Mouse (Mus musculus) CD8-positive naive resting alpha-beta T cell, adult 57 days (primary cell): ENCODE results near the gene Zbtb2. TPM values are rescaled to one million over a fixed set of nuclear protein-coding genes. Genes with fewer than 3 reads are reported as not detected.

Source experiments
- total RNA-seq: library from RNA; stranded (reverse); gene quantifications from one replicate; pipeline ENCODE4 v1.2.4, GENCODE M21; 2023

Gene Zbtb2
- 28.0 TPM for total RNA-seq

DNA sequence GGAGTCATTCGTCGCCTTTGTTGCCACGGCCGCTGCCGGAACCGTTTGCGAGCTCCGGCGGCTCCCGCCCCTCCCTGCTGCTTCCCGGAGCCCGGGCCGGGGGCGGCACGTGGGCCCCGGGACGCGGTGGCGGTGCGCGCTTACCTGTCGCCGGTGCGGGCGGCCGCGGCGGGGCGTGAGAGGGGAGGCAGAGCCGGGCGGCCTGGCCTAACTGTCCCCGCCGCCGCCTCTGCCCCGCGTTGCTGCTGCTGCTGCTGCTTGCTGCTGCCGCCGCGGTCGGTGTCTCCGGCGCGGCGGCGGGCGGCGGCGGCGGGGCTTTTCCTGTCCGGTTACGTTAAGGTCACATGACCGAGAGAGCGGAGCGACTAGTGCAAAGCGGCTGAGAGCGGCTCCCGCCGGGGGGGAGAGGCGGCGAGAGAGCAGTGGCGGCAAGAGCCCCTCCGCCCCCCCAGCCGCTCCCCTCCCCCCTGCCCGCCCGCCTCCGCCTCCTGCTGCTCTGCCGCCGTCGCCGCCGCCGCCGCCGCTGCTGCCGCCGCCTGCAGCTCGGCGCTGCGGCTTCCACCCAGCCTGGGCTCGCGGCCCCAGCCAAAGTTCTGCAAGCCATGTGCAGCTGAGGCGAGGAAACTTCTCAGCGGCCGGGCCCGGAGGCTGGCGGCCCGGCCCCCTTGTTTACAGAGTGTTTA, at the start of gene Zbtb2:
TSS of gene Zbtb2 (minus strand) at position 408 of the 683 bp plus-strand sequence.

DNA sequence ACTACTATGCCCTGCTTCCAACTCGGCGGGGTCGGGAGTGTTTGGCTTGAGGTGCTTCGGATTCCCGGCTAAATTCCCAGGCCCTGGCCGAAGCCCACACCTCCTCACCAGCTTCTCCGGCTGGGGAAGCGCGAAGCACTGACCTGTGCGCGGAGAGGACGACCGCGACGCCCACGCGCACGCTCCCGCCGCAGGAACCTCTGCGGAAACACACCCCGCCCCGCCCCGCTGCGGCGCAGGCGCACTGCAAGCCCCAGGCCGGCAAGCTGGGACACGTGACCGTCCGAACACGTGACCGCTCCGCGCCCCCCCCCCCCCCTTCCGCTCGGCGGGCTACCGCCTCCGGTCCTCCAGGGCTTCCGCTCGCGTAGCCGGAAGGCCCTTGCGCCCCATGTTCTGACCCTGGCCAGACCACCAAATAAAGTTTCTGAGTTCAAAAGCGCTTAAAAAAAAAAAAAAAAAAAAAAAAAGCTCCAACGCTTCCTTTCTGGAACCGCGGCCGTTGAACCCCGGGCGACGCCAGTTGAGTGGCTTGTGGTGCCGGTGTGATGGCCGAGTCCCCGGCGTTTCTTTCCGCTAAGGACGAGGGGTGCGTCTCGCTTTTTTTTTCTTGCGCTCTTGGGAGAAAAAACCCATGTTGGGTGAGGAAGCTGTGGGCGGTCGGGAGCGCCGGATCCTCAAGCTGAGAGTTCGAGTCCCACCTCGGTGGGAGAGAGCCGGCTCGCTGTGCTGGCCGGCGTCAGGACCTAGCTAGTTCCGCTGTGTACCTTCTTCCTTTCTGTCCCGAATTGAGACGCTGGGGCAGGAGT, 44.4 kb upstream of the Zbtb2 start, which contains the start of the genes Rmnd1 and Armt1:
TSS of gene Rmnd1 (minus strand) at position 266 of the 809 bp plus-strand sequence.
TSS of gene Armt1 (plus strand) at position 345 of the 809 bp plus-strand sequence.

Other genes starting within 250 kb of the Zbtb2 start
- gene Akap12, start 121.7 kb downstream of the Zbtb2 start, total RNA-seq = 3.1 TPM
- 43.3 TPM for gene Rmnd1, start 44.3 kb upstream of the Zbtb2 start, total RNA-seq
- 17.0 TPM for gene Armt1, start 44.4 kb upstream of the Zbtb2 start, total RNA-seq
- gene Ccdc170, start 94.4 kb upstream of the Zbtb2 start, total RNA-seq = not detected
- gene Esr1, start 223.5 kb upstream of the Zbtb2 start, total RNA-seq = 2.2 TPM